Mouse (Mus musculus) heart, embryonic 13.5 days (tissue): ENCODE data around the gene Tle3. TPM values are rescaled to one million over a fixed set of nuclear protein-coding genes. Genes with fewer than 3 reads are reported as not detected.
A peak's percentile ranks its signal among the peaks of the same experiment; 100 is the strongest.

Experiments
- ATAC-seq: fragments of 200-750 bp; cut with Nextera tagmentation; 2 replicates; pipeline ENCODE4 v1.8.0; 2017; ENCODE audit warnings: moderate TSS enrichment; ENCODE audit not compliant: insufficient number of reproducible peaks, low FRiP score, low TSS enrichment; ENCODE audit errors: extremely low read depth
- H3K27ac ChIP-seq: fragments of 300-500 bp; sonication (generic); replicated peaks from 2 replicates; pipeline ENCODE4 v1.5.1; 2015; ENCODE audit warnings: moderate library complexity, mild to moderate bottlenecking, inconsistent platforms
- H3K27me3 ChIP-seq: fragments of 300-500 bp; sonication (generic); replicated peaks from 2 replicates; pipeline ENCODE4 v1.6.1; 2015; ENCODE audit warnings: mild to moderate bottlenecking, inconsistent platforms
- H3K36me3 ChIP-seq: fragments of 300-500 bp; sonication (generic); 2 replicates; pipeline ENCODE4 v1.6.1; 2015; ENCODE audit warnings: mild to moderate bottlenecking, inconsistent platforms
- H3K4me1 ChIP-seq: fragments of 300-500 bp; sonication (generic); 2 replicates; pipeline ENCODE4 v1.6.1; 2015; ENCODE audit warnings: inconsistent platforms
- H3K4me2 ChIP-seq: fragments of 300-500 bp; sonication (generic); 2 replicates; pipeline ENCODE4 v1.6.1; 2015; ENCODE audit warnings: inconsistent platforms, mild to moderate bottlenecking, moderate library complexity
- H3K4me3 ChIP-seq: fragments of 300-500 bp; sonication (generic); 2 replicates; pipeline ENCODE4 v1.5.1; 2015; ENCODE audit warnings: moderate library complexity, mild to moderate bottlenecking, inconsistent platforms
- H3K9ac ChIP-seq: fragments of 300-500 bp; sonication (generic); 2 replicates; pipeline ENCODE4 v1.6.1; 2015; ENCODE audit warnings: inconsistent platforms, mild to moderate bottlenecking, moderate library complexity
- H3K9me3 ChIP-seq: fragments of 300-500 bp; sonication (generic); 2 replicates; pipeline ENCODE4 v1.6.1; 2016; ENCODE audit warnings: inconsistent platforms
- WGBS: fragments of 180-500 bp; shearing (Covaris S2); methylation state at CpG from one replicate; pipeline ENCODE4 v1.1.7; 2015; ENCODE audit warnings: mixed read lengths; 5-methylcytosine and 5-hydroxymethylcytosine counted together
- polyA plus RNA-seq: library from polyadenylated mRNA; unstranded; fragments of >200 nt; fragmentation: Nextera tagmentation; extraction: Ambion mirVana; gene quantifications from 2 replicates; pipeline ENCODE4 v1.2.1, GENCODE M21; 2015

Tle3 gene
- polyA plus RNA-seq, 1 experiment from 2014 or later, result 9.1 TPM

- Histone ChIP-seq H3K4me2 (peak overlapping the region; percentile 42), H3K9me3 (no peaks in the 10 kb centered on the region), H3K27me3 (peaks cover 90% of the 10 kb centered on the region), H3K9ac (no peak overlapping the region), H3K36me3 (no peaks in the 10 kb centered on the region), H3K4me3 (no peak overlapping the region), H3K4me1 (peaks cover 36% of the 10 kb centered on the region), H3K27ac (no peak overlapping the region; the same call in 1 of the 2 replicates)
- 11% methylated on average over 17 of the region's 17 CpGs for WGBS
- peak; percentile 83 for ATAC-seq
These were observed 35.3 kb upstream of the Tle3 start for GRCm38 (mm10) chr9:61336591-61337587.

GRCm38 (mm10) chr9:61337665-61338064 is 34.5 kb upstream of the Tle3 start:
- 11% methylated on average over 9 of the region's 9 CpGs for WGBS
- ATAC-seq, result no peak

GRCm38 (mm10) chr9:61339311-61339710 is 32.9 kb upstream of the Tle3 start:
- WGBS, result 30% methylated on average over 6 of the region's 6 CpGs
- no peak overlapping the region for H3K9ac ChIP-seq
- peaks cover 90% of the 10 kb centered on the region for H3K27me3 ChIP-seq
- no peak overlapping the region for H3K4me3 ChIP-seq
- ATAC-seq, result no peak
- H3K9me3 ChIP-seq, result no peaks in the 10 kb centered on the region
- no peak overlapping the region for H3K4me2 ChIP-seq
- peaks cover 36% of the 10 kb centered on the region for H3K4me1 ChIP-seq
- no peak overlapping the region for H3K27ac ChIP-seq
- no peaks in the 10 kb centered on the region for H3K36me3 ChIP-seq

More at GRCm38 (mm10) chr9:61337665-61338064, 34.5 kb upstream of the Tle3 start:
- Histone ChIP-seq H3K27me3 (peaks cover 90% of the 10 kb centered on the region), H3K36me3 (no peaks in the 10 kb centered on the region), H3K4me2 (peak overlapping the region; percentile 27; the same call in 1 of the 2 replicates), H3K27ac (no peak overlapping the region), H3K4me1 (peaks cover 36% of the 10 kb centered on the region), H3K9me3 (no peaks in the 10 kb centered on the region), H3K9ac (no peak overlapping the region), H3K4me3 (no peak overlapping the region)

- no peak for ATAC-seq
- no peak overlapping the region for H3K27ac ChIP-seq
- no peak overlapping the region for H3K9ac ChIP-seq
- H3K9me3 ChIP-seq, result no peaks in the 10 kb centered on the region
- peaks cover 36% of the 10 kb centered on the region for H3K4me1 ChIP-seq
- peaks cover 90% of the 10 kb centered on the region for H3K27me3 ChIP-seq
- H3K4me3 ChIP-seq, result no peak overlapping the region
- 77% methylated on average over 2 of the region's 2 CpGs for WGBS
- H3K4me2 ChIP-seq, result no peak overlapping the region
- H3K36me3 ChIP-seq, result no peaks in the 10 kb centered on the region
These were observed 31.8 kb upstream of the Tle3 start for GRCm38 (mm10) chr9:61340333-61340732.

GRCm38 (mm10) chr9:61342297-61342696 is 29.9 kb upstream of the Tle3 start:
- Histone ChIP-seq H3K27ac (no peak overlapping the region), H3K9me3 (no peaks in the 10 kb centered on the region), H3K36me3 (no peaks in the 10 kb centered on the region), H3K27me3 (peaks cover 96% of the 10 kb centered on the region), H3K4me1 (peaks cover 25% of the 10 kb centered on the region), H3K9ac (no peak overlapping the region), H3K4me2 (no peak overlapping the region), H3K4me3 (no peak overlapping the region)
- ATAC-seq, result no peak
- 80% methylated on average over 6 of the region's 6 CpGs for WGBS

GRCm38 (mm10) chr9:61344684-61345083 is 27.5 kb upstream of the Tle3 start:
- H3K4me1 ChIP-seq, result peaks cover 11% of the 10 kb centered on the region
- WGBS, result 49% methylated on average over 6 of the region's 6 CpGs
- H3K36me3 ChIP-seq, result no peaks in the 10 kb centered on the region
- ATAC-seq, result no peak
- no peaks in the 10 kb centered on the region for H3K9me3 ChIP-seq
- no peak overlapping the region for H3K4me2 ChIP-seq
- no peak overlapping the region for H3K4me3 ChIP-seq
- H3K9ac ChIP-seq, result no peak overlapping the region
- H3K27me3 ChIP-seq, result peaks cover 100% of the 10 kb centered on the region
- no peak overlapping the region for H3K27ac ChIP-seq

- Histone ChIP-seq H3K27me3 (peaks cover 100% of the 10 kb centered on the region), H3K27ac (no peak overlapping the region), H3K9me3 (no peaks in the 10 kb centered on the region), H3K4me2 (no peak overlapping the region), H3K4me3 (no peak overlapping the region), H3K4me1 (peaks cover 20% of the 10 kb centered on the region), H3K36me3 (no peaks in the 10 kb centered on the region), H3K9ac (no peak overlapping the region)
- WGBS, result 21% methylated on average over 7 of the region's 7 CpGs
- no peak for ATAC-seq
These were observed 25.2 kb upstream of the Tle3 start for GRCm38 (mm10) chr9:61347011-61347410.

GRCm38 (mm10) chr9:61348036-61348435 is 24.1 kb upstream of the Tle3 start:
- no peak overlapping the region for H3K4me2 ChIP-seq
- H3K36me3 ChIP-seq, result no peaks in the 10 kb centered on the region
- H3K4me1 ChIP-seq, result peaks cover 20% of the 10 kb centered on the region
- no peak for ATAC-seq
- WGBS, result 74% methylated on average over 9 of the region's 9 CpGs
- peaks cover 100% of the 10 kb centered on the region for H3K27me3 ChIP-seq
- no peak overlapping the region for H3K4me3 ChIP-seq
- H3K27ac ChIP-seq, result no peak overlapping the region
- H3K9ac ChIP-seq, result no peak overlapping the region
- no peaks in the 10 kb centered on the region for H3K9me3 ChIP-seq

- Histone ChIP-seq H3K4me3 (no peak overlapping the region), H3K27ac (no peak overlapping the region), H3K9me3 (no peaks in the 10 kb centered on the region), H3K36me3 (no peaks in the 10 kb centered on the region), H3K4me2 (no peak overlapping the region), H3K9ac (no peak overlapping the region), H3K27me3 (peaks cover 100% of the 10 kb centered on the region), H3K4me1 (peaks cover 20% of the 10 kb centered on the region)
- ATAC-seq, result no peak
- 59% methylated on average over 6 of the region's 6 CpGs for WGBS
These were observed 23.6 kb upstream of the Tle3 start for GRCm38 (mm10) chr9:61348616-61349015.

GRCm38 (mm10) chr9:61349697-61350096 is 22.5 kb upstream of the Tle3 start:
- Histone ChIP-seq H3K4me3 (no peak overlapping the region), H3K27me3 (peaks cover 100% of the 10 kb centered on the region), H3K36me3 (no peaks in the 10 kb centered on the region), H3K4me2 (no peak overlapping the region), H3K27ac (no peak overlapping the region), H3K4me1 (peaks cover 20% of the 10 kb centered on the region), H3K9me3 (no peaks in the 10 kb centered on the region), H3K9ac (no peak overlapping the region)
- ATAC-seq, result no peak
- 71% methylated on average over 7 of the region's 7 CpGs for WGBS

- H3K4me2 ChIP-seq, result no peak overlapping the region
- H3K27me3 ChIP-seq, result peaks cover 100% of the 10 kb centered on the region
- no peak; the same call in 1 of the 2 replicates for ATAC-seq
- 37% methylated on average over 4 of the region's 4 CpGs for WGBS
- H3K9ac ChIP-seq, result no peak overlapping the region
- H3K4me1 ChIP-seq, result peaks cover 20% of the 10 kb centered on the region
- no peaks in the 10 kb centered on the region for H3K36me3 ChIP-seq
- H3K27ac ChIP-seq, result peak overlapping the region; percentile 39
- H3K9me3 ChIP-seq, result peaks cover 1% of the 10 kb centered on the region; the same call in 1 of the 2 replicates
- H3K4me3 ChIP-seq, result no peak overlapping the region
These were observed 21.0 kb upstream of the Tle3 start for GRCm38 (mm10) chr9:61351164-61351563.
